Mouse (Mus musculus) urinary bladder, postnatal 10 days (tissue): ENCODE results near the gene Camsap2.

Experiments
- DNase-seq: peaks from one replicate; pipeline ENCODE4 v3.0.0; 2022; ENCODE audit warnings: low spot score

The Camsap2 gene

DNA sequence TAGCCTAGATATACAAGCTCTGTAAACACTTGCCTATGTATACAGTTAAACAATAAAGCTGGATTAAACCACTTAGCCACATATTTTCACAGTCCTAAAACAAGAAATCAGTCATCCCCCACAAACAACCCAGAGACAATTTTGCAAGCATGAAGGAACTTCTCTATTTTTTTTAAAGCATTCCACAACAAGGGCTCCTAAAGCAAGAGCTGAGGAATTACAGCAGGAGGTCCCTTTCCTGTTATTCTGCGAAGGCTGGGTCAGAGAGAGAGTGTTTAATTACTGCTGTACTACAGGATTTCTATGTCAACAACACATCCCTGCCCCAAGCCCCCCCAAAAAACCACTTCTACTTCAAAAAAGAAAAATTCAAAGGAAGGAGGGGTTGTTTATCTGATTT, 1.6 kb downstream of the Camsap2 start:
- DNase-seq, result no peak

DNA sequence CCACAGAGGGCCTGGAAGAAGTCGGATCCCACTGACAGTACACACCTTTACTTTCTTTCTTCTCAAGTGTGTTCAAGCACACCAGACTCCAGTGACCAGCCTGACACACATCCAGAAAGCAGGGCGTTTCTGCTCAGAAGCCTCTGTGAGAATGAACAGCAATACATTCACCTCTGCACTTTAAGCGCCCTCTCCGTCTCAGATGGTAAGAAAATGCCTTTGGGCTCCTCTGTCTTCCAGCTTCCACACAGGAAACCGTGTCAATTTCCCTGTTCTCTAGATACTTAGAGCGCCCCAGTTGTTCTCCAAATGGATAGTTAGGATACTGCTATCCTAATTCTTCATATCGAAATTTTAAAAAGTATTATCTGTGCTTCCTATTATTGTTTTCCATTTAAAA, 2.2 kb downstream of the Camsap2 start:
- no peak for DNase-seq

DNA sequence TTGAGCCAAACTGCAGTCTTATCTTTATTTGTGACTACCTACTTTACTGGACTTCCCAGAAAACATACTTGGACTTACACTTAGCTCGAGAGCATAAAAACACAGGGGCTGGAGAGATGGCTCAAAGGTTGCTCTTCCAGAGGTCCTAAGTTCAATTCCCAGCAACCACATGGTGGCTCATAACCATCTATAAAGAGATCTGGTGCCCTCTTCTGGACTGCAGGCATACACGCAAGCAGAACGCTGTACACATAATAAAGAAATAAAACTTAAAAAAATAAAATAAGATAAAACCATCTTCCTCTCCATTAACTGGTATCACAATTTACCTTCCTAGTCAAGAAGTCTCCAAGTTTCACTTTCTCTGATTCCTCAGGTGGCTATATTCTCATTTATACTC, 5.4 kb downstream of the Camsap2 start:
- DNase-seq, result no peak

DNA sequence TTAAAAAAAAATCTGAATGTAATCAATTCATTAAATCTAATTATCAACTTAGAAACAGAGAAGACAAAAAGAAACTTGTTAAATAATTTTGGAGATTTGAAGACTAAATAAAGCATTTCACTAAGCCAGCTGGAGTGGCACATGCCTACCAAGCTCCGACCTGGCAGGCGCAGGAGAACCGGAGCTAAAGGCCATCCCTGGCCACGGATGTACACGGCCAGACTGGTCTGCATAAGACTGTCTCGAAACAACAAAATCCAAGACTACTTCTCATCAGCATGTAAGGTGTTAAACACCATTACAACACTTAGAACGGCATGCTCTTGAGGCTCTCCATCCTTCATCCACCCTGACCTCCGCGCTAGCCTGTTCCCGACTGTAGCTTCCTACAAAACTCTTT, 11.2 kb downstream of the Camsap2 start:
- DNase-seq, result no peak

DNA sequence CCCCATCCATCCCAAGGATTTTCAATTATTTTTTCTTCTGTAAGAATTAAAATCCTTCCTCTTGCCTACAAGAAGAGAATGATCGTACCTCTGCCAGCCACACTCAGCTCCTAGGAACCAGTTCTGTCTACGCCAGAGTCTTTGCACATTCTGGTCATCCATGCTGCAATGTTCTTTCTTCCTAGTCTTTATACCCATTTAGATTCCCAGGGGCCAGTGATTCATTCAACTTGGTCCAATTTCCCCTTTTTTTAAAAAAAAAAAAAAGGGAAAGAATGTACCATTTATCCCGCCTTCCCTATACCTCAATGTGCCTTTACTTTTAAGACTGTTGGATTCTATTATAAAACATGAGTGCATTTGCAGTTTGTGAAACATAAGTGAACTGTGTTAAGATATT, 12.4 kb downstream of the Camsap2 start:
- no peak for DNase-seq

DNA sequence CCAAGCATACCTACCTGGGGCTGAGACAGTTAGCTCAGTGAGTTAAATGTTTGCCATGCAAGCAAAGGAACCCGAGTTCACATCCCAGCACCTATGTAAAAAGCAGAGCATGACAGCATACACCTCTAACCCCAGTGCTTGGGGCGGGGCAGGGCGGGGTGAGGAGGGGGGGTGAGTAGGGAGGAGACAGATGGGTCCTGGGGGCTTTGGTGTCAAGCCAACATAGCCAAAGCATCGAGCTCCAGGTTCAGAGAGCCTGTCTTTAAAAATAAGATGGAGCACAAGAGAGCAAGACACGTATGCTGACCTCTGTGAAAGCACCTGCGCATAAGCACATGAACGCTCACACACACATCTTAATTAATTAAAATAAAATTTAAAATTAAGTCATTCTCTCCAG, 12.8 kb downstream of the Camsap2 start:
- DNase-seq, result no peak

DNA sequence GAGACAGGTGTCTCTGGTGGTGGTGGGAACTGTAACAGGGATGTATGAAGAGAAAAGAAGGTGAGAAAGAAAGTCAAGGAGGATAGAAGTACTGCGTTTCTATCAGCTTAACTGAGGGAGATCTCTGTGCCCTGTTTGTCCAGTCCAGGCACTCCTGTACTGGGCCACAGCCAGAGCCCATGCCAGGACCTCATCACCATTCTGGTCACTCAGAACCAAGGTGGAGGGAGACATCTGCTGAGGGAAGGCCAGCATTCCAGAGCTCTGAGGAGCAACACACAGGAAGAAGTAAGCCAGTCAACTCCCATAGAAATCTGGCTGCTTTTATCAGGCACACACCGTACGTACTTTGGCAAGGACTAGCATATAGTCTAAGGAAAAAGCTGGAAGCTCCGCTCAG, 14.1 kb downstream of the Camsap2 start:
- no peak for DNase-seq

DNA sequence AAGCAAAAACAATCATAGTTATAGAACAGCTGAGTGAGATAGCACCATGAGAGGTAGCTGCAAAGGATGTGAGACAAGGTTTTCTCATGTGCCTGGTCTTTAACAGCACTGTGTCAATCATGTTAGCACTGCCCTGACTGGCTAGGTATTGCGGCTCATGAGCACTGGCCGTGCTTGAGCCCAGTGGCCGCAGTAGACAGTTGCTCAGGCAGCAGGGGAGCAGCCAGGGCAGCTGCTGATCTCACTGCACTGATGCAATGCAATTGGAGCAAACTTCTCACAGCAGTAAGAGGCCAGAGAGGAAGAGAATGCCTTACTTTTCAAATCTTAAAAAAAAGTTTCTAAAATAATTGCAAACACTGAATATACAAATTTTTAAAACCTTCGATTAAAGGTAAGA, 16.5 kb downstream of the Camsap2 start:
- no peak for DNase-seq

DNA sequence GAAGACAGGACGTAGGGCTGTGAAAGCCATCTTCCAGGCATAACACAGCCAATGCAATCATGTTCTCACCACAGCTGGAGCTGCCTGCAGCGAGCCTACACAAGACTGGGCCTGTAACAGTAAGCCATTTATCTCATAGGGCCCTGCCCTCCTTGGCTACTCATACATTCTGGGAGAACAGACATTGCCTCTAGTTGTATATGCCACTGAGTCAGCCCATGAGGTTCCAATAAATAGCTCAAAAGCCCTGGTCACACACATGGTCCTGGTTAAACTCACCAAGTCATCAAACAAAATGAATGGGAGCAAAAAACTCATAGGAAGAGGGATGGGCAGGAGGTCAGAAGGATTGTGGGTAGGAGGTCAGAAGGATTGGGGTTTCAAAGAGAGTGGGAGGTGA, 17.3 kb downstream of the Camsap2 start:
- no peak for DNase-seq

DNA sequence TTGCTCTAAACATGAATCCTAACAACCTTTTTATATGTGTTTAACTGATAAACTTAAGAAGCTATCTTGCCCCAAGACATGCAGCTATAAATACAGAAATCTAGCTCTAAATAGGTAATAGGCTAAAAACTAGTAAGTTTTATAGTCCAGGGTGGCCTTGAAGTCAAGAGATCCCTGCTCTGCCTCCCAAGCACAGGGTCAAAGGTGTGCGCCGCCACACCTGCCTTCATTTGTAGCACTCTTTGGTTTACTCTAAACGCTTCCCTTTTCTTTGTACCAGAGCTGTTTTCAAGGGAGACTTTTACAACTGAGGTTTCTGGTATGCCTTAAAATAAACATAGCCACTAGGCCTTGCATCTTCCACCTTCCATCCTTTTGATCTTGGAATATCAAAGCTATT, 18.3 kb downstream of the Camsap2 start:
- no peak for DNase-seq

DNA sequence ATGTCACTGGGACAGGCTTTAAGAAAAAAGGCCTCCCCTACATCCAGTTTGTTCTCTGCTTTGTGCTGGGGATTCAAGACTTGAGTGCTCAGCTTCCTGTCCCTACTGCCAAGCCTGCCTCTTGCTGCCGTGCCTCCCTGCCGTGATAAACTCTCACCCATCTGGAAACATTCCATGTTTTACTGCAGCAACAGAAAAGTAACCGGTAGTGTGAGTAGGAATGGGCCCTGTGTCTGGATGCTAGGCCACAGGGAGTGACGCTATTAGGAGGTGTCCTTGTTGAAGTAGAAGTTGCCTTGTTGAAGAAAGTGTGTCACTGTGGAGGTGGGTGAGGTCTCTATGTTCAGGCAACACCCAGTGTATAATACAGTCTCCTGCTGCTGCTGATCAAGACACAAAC, 20.0 kb downstream of the Camsap2 start:
- no peak for DNase-seq

DNA sequence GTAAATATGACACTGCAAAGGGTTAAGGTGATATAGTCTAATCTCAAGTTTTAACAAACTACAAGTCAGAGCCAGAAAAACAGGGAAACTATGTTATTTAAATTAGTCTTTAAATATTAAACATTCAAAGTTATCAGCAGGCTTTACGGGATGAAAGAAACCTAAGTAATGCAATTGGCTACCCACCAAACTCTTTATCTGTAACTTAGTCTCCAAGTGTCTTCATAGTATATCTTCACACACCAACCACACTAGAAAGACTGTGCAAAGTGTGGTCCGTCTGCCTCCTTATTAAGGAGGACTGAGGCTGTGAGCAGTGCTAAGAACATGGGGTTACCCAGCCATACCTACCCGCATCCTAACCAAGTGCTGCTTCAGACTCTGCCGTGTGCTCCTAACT, 23.6 kb downstream of the Camsap2 start:
- no peak for DNase-seq

DNA sequence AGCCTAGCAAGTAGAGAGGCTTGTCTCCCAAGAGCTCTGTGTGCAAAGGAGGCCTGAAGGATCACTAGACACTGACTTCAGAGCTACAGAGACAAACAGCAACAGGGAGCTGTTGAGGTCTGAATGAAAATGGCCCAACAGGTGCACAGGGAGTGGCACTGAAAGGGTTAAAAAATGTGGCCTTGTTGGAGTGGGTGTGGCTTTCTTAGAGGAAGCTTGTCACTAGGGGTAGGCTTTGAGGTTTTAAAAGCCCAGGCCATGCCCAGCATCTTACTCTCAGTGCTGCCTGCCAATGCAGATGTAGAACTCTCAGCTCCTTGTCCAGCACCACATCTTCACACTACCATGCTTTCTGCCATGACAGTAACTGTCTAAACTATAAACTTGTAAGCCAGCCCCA, 29.6 kb downstream of the Camsap2 start:
- no peak for DNase-seq

DNA sequence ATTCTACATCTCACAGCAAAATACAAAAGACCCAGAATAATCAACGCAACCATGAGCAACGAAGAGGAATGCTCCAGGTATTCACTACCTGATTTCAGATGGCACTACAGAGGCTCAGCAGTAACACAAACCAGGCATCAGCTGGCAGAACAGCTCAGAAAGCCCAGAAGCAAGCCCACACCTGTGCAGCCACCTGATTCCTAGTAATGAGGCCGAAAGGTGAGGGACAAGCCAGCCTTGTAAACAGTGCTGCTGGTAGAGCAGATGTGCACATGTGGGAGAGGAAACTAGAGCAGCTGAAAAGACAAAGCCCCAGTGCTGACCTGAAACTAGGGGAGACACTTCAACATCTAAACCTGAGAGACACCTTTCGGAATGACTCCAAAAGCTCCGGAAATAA, 36.7 kb downstream of the Camsap2 start:
- DNase-seq, result no peak

DNA sequence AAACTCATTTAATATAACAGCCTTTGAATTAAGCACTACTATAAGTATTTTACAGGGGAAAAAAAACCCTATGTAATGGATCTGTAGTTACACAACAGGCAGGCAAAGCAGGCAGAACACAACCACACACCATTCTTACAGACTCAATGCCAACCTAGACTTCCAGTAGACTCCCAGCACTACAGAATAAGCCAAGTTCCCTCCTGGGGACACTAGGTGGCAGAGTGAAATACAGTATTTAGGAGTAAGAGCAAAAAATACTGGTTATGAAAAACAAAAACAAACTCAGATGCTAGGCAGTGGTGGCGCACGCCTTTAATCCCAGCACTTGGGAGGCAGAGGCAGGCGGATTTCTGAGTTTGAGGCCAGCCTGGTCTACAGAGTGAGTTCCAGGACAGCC, 39.5 kb downstream of the Camsap2 start:
- DNase-seq, result no peak

DNA sequence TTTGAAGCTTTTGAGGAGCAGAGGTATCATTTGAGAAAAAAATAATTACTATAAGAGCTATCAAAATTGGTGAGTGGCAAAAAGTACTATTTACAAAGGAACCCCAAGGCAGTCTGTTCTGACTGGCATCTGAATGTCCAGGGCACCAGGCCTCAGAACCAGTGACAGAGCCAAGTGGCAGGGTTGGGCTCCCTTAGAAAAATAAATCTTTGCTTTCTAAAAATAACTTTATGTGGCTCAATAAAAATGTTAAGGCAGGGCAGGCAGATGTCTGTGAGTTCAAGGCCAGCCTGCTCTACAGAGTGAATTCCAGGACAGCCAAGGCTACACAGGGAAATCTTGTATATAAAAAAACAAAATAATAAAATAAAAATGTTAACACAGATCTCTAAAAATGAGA, 51.9 kb downstream of the Camsap2 start:
- DNase-seq, result no peak

DNA sequence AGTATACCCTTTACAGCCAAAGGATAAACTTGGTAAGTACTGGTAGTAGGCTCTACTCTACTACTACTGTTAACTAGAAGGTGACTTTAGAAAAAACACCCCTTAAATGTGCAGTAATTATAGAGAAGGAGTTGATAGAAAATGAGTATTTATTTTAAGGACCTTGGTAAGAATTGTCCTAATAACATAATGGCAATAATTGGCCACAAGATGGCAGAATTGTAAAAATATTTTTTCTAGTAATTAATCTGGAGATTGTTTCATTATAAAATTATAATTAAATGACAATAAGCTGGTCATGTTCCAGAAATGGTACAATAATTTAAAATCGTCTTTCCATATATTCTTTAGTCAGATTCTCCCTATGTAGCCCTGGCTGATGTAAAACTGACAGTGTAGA, 56.1 kb downstream of the Camsap2 start:
- DNase-seq, result no peak

DNA sequence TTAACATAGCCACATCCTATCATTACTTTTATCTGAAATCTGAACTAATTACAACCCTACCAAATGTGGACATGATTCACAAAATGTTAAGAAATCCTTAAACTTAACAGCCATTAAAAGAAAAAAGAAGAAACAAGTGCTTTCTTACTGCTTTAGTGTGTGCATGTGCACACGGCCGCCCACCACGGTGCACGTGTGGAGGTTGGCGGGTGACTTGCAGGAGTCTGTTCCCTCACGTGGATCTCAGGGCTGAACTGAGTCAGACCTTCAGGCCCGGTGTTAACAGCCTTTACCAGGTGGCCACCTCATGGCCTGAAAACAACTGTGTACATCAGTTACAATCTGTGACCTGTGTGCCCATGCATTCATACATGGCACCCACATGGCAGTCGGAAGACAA, 68.5 kb downstream of the Camsap2 start:
- no peak for DNase-seq

DNA sequence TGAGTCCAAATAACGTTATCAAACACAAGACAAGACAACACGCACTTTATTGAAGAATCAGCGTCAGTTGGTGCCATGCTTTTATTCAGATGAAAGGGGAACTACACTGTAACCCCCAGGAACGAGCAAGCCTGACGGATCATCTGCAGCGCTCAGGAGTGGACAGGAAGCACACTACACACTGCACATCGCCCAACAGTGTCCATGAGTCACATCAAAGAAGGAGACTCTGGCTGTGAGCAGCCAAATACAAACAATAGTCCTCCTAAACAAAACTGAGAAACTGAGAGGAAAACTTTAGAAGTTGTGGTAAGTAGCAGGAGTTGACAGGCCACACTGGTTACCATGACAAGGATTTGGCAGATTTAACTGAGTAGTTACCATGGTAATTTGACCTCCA, 77.7 kb downstream of the Camsap2 start:
- DNase-seq, result no peak

DNA sequence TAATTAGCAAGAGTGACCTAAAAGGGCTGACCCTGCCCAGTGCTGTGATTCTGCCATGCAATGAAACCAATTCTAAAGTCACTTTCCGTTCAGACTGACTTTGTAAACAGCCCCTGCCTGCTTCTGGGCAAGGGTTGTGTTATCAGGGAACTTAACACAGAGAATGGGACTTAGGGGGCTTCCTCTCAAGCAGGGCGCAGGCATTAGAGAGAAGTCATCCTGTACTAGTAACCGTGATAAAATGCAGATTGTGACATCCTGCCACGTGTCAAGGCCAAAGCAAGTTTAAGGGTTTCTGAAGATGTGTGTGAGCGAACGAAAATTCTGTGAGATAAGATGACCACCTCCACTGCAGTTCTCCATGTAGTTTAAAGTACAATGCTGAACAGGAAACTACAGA, 79.8 kb downstream of the Camsap2 start:
- no peak for DNase-seq

DNA sequence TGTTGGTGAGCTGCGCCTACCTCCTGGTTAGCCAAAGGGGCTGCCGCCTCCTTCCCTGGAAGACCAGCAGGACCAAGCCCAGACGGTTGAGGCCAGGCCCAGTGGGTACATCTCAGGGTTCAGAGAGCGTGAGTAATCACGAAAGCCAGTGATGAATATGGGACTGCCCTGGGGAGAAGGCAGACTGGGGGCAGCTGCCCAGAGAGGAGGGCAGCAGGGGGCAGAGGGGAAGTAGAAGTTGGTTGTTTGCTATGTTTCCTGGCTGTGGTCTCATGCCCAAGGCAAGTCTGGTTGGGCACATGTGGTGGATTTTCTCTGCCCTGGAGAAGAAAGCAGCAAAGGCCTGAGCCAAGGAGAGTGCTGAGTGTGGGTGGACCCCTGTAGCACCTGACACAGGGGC, 82.5 kb downstream of the Camsap2 start:
- DNase-seq, result no peak

DNA sequence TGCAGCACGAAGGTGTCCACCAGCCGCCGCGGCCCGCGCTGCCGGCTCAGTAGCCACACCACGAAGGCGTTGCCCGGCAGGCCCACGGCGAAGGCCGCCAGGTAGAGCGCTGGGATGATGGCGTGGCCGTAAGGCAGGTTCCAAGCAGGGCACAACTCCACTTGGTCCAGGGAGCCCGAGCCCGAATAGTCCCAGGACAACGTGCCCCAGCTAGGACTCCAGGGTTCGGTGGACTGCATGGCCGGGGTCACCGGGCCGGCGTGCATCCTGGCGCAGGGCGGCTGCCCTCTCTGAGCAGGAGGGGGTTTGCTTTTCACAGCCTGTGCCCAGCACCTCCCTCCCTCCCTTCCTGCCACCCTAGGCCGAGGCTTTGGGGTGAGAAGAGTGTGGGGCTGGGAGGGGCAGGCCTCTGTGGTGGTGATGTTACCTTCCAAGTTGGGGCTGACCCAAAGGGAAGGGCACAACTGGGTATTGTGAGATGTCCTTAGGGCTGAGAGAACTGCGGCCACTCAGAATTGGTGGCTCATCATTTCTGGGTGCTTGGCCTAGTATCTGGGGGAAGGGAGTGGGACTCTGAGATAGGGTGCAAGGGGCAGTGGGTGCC, 85.2 kb downstream of the Camsap2 start, which contains the start of gene Gpr25:
TSS of gene Gpr25 (minus strand) at position 239 of the 604 bp plus-strand sequence.
- DNase-seq, result no peak

DNA sequence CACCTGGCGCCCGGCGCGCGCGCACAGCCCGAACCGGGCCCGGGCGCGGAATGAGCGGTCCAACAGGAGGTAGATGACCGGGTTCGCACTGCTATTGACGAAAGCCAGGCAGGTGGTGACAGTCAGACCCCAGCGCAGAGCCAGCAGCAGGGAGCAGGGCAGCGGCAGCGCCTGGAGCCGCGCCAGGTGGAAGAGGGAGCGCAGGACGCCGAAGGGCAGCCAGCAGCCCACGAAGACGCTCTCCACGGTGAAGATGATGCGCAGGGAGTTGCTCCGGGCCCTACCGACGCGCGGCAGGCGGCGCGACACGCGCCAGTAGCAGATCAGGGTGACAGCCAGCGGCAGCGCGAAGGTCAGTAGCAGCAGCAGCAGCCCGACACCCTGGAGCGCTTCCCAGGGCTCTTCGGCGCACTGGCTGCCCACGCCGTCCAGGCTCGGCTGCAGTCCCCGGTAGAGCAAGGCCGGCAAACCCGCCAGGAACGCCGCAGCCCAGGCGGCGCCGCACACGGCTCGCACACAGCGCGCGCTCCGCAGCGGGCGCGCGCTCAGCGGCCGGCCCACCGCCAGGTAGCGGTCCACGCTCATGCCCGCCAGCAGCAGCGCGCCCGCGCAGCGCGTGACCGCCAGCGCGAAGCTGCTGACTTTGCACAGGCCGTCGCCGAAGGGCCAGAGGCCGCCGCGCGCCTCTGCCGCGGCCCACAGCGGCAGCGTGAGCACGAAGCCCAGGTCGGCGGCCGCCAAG, 85.8 kb downstream of the Camsap2 start:
- DNase-seq, result no peak

DNA sequence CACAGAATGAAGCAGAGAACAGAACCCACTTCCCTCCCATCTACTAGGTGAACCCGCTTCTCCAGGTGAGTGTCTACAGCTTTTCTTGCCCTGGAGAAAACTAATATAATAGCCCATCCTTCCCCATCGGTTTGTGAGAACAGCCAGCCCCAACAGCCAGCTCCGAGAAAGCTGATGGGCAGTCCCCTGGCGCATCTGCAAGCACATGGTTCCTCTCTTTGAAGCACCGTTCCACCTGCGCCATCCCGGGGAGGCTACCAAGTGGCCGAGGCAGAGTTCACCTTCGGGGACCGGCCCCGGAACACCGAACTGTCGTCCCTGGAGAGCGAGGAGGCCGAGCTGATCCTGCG, 86.4 kb downstream of the Camsap2 start:
- no peak for DNase-seq
